Mouse (Mus musculus) spleen, adult 12 weeks (tissue): ENCODE data around the gene Vps37b.

ENCODE experiments used
- DNase-seq: peaks from one replicate; pipeline ENCODE4 v3.0.0; 2022; ENCODE audit warnings: low spot score

The Vps37b gene

DNA sequence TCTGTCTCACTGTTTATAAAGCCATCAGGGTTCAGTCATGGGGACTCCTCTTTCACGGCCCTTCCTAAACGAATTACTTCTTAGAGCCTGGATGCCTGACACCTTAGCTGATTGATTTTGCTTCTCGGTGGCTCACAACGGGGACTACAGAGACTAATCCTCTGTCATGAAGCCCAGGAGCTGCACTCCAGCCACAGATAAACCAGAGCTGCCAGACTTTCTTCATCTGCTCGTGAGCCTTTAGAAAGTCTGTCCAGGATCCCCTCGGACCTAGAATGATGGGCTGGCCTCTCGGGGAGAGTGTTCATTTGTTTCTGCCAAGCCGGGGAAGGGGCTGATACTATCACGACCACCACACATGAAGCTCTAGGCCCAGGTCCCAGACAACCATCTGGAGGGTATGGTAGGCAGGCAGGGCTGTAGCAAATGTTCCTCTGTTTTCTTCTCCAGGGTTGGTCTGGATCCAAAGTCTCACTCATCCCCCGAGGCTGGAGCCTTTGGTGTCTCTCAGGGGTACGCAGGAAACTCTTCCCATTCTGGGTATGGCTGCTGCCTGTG lies 13.5 kb upstream of the Vps37b start:
- DNase-seq, result no peak

- no peak for DNase-seq
Observed at GRCm38 (mm10) chr5:124043999-124044398, 11.9 kb upstream of the Vps37b start.

- no peak for DNase-seq
Observed at GRCm38 (mm10) chr5:124043212-124043978, 11.3 kb upstream of the Vps37b start.

GRCm38 (mm10) chr5:124041097-124041496 lies 9.0 kb upstream of the Vps37b start:
- DNase-seq, result no peak

DNA sequence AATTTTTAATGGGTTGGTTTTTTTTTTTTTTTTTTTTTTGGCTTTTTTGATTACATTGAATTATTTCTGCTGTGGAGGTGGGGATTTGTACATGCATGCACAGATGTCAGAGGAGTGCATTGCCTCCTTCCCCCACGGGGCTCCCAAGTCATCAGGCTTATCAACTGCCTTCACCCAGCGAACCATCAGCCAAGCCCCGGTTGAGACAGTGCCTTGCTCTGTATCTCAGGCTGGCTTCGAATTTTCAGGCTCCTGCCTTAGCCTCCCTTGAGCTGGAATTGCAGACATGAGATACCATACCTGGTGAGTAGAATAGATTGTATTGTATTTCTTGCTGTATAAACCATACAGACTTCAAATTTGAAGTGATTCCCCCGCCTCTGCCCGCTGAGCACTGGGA lies 7.5 kb upstream of the Vps37b start:
- DNase-seq, result no peak

DNA sequence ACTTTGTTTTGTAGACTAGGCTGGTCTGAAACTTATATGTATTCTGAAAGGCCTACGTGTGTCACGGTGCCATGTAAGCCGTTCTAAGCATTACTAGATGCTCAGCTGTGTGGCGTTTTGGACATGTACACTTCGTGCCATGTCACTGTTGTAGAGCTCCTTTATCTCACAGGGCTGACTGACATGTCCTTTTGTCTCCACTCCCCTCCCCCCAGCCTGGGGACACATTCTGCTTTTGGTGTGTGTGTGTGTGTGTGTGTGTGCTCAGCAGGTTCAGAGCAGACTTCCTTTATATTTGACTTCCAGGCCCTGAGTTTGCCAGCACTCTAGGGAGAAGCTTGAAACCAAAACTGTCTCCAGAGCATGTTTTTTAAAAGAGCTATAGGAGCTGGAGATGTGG lies 4.8 kb upstream of the Vps37b start:
- no peak for DNase-seq

DNA sequence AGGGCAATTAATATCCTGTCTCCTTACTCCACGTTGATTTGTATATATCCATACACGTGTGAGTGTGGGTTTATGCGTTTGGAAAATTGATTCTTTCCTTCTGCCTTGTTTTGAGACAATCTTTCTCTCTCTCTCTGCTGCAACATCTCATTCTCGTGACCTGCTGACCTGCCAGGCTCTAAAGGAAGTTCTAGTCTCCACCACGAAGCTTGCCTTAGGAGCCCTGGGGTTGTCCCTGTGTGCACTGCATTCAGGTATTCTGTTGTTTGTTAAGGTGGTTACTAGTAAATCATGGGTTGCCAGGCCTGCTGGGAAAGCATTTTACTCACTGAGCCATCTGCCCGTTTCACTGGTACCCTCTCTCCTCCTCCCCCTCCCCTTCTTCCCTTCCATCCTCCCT lies 4.3 kb upstream of the Vps37b start:
- no peak for DNase-seq

- no peak for DNase-seq
Observed at GRCm38 (mm10) chr5:124035806-124036205, 3.7 kb upstream of the Vps37b start.

DNA sequence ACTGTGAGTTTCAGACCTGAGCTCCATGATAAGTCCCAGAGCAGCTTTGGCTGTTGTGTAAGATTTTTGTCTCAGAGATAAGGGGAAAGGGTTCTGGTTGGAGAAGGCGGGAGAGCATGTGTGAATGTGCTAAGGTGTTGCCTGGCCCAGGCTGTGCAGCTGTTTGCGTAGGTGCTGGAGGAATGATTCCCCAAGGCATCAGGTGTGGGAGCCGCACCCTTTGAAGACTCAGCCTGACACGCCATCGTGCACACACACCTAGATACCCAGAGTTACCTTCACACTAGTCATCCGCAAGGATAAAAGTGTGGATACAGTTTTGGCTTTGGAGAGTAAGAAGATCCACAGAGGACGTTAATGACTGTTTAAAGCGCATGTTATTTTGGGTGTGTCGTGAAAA lies 3.3 kb upstream of the Vps37b start:
- no peak for DNase-seq

DNA sequence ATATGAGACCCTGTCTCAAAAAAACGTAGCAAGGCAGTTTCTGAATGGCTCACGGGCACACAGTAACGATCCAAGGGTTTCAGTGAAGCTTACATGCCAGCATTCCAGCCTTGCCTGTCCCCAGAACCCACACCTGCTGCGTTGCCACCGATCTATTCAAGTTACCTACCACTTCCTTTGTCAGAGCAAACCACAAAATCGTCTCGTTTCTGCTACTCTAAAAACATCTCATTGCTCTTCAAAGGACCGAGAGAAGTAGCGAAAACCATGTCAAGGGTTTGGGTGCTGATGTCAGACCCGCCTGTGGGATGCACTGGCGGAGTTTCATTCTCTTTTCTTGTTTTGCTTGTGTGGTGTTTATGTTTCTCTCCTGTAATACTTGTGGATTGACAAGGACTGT lies 2.4 kb upstream of the Vps37b start:
- no peak for DNase-seq

DNA sequence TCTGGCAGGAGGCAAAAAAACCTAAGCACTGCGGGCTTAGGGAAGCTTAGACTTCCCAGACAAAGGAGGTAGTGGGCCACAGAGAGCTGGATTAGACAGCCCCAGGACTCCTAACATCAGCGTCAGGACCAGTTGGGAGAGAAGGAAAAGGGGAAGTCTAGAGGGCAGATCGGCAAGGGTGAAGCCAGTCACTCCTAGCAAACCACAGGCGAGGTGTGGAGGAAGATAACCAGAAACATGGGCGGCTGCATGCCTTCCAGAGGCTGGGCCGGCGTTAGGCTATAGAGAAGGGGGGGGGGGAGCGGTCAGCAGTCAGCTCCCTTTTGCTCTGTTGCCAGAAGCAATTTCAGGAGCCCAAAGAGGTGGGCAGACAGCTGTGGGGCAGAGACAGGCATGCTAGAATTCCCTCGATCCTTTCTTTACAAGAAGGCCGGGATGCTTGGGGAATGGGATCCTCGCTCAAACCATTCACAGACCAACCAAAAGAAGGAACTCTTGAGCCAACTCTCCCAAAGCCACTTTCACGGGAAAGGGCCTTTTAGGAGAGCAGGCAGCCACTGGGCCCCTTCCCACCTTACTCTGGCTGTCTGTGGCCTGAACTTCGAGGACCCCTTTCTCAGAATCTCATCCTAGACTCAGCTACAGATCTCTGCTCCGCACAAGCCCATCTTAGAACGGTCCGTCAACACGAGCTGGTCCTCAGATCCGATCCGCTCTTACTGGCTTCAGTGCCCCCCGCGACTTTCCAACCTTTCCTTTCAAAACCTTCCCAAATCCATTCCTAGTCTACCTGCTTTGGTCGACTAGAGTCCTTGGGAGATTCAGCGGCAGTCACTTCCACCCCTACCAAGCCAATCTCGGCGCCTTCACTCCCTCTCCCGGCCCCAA lies 758 bp downstream of the Vps37b start:
- no peak for DNase-seq

GRCm38 (mm10) chr5:124030386-124031067 lies 1.5 kb downstream of the Vps37b start:
- DNase-seq, result no peak

DNA sequence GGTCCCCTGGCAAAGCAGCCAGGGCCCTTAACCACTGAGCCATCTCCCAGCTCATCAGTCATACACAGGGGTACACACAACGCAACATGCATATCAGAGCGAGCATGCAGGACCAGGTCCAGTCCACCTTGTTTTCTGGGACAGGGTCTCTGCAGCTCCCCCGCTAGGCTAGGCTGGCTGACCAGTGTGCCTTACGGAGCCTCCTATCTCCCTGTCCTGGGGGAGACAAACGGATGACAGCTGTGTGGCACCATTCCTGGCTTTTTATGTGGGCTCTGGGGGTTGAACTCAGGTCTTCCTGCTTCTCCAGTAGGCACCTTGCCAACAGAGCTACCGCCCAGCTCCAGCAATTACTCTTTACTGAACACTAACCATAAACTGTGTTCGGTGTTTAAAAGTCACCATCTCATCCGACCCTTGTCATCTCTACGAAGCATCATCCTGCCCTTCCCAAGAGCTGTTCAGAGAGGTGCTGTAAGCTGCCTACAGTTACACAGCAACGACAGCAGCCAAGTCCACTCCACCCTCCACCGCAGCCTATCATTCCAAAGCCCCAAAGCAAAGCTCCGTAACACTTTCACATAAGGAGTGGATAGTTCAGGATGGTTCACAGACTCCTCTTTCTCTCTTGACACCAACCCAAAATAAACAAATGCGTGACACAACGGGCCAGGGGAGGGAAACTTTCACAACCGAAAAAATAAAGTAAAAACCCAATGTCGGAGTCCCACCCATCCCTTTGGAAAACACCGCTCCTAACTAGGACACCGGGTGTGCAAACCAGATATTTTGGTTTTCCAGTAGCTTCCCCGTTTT lies 2.6 kb downstream of the Vps37b start:
- DNase-seq, result no peak

DNA sequence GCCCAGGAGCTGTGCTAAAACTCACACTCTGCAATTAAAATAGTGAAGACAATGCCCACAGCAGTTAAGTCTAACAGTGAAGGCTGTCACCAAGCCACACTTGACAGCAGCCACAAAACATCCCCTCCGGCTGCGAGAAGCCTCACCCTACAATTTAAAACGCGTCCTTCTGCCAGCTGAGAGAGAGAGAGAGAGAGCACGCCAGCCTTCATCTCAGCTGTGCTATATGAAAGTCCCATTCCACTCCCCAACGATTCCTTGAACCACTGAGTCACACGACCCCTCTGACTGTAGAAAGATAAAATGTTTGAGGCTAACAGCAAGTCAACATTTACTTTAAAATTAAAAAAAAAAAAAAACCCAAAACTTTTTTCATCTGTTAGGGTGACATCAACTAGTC lies 3.4 kb downstream of the Vps37b start:
- no peak for DNase-seq

DNA sequence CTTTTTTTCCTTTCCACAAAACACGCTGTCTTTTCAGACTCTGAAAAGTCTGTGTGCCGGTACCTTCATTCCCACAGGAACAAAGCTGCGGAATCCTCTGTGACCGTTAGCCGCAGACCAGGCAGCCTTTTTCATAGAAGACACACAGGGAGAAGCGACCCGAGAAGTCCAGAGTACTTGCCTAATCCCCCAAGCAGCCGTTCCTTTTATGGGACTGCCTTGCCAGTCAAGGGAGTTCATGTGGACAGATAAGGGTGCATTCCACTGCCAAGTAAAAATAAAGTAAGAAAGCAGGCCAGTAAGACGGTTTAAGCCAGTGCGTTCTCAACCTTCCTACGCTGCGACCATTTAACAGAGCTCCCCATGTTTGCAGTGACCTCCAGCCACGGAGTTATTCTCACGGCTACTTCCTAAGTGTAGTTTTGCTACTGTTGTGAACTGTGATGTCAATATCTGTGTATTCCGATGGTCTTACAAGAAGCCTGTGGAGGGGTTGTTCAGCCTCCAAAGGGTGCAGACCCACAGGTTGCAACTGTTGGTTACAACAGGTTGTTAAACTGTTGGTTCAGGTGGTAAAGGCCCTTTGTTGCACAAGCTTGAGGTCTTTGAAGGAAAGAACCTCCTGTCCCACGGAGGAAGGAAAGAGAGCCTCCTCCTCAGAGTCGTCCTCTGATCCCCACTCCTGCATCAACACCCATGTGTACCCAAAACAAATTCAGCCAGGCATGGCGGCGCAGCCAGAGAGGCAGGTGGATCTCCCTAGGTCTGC lies 4.2 kb downstream of the Vps37b start:
- DNase-seq, result no peak

- no peak for DNase-seq
Observed at GRCm38 (mm10) chr5:124026568-124026967, 5.5 kb downstream of the Vps37b start.

DNA sequence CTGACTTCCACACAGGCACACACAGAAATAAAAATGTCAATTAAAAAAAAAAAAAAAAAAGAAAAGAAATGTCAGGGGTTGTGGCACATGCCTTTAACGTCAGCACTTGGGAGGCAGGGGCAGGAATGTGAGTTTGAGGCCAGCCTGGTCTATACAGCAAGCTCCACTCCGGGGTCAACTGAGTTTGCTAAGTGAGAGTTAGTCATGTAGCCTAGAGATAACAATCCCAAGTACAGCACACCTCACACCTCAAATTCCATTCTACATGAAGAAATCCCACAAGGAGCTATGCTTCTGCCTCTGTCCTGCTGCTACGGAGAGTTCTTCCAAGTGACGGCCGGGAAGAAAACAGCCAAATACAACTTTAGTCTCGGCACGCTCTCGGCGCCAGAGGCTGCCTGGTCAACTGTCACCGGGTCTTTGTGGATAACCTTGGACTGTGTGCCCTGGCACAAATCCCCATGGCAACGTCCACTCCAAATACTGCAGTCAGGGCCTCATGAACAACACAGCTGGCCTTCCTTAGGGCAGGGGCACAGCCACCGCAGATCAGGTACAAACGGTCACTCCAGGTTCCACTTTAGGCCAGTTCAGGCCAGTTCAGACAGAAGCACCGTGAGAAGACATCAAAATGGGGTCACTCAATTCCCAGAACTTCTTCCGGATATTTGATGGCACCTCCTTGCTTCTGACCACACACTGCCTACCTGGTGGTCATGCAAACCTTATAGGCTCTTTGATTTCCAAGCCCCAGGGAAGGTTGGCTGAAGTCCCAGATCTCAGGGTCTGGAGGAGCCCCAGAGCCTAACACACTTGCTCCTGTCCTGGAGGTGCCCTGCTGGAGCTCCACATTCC lies 6.3 kb downstream of the Vps37b start:
- DNase-seq, result no peak

DNA sequence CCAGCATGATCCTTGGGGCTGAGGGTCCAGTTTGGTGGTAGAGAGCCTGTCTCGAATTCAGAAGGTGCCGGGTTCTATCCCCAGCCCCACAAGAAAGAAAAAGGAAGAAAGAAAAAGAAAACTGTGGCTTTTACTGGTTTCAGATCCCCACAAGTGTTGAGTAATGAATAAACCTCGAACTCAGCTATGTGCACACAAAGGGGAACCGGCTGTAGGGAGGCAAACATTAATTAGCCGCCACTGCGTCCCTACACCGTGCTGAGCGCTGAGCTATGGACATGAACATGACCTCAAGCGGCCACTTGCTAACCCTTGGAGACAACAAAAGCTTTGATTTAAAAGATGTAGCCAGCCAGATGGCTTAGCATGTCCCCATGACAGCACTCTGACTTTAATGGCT lies 6.9 kb downstream of the Vps37b start:
- DNase-seq, result no peak

GRCm38 (mm10) chr5:124024677-124025076 lies 7.4 kb downstream of the Vps37b start:
- no peak for DNase-seq

GRCm38 (mm10) chr5:124022365-124022764 lies 9.7 kb downstream of the Vps37b start:
- DNase-seq, result no peak
